Mouse (Mus musculus): ENCODE measurements around the gene Kcnk5. TPM values are rescaled to one million over a fixed set of nuclear protein-coding genes. Genes with fewer than 3 reads are reported as not detected.

Kcnk5 gene
- total RNA-seq, 1 experiment from 2014 or later: 9.0 TPM

Other genes starting within 250 kb of the Kcnk5 start
- gene Gng2, start 204.2 kb downstream of the Kcnk5 start, total RNA-seq (2017): 66.8 and 76.3 TPM in 2 replicates
- 1.7 and 3.8 TPM in 2 replicates for gene Saysd1, start 43.3 kb downstream of the Kcnk5 start, total RNA-seq (2017)
- gene Kcnk16, start 87.4 kb upstream of the Kcnk5 start, total RNA-seq (2017): not detected in 2 replicates
- 9.5 and 12.1 TPM in 2 replicates for gene Nudt13, start 112.9 kb upstream of the Kcnk5 start, total RNA-seq (2017)
- 35.0 and 35.8 TPM in 2 replicates for gene Ecd, start 166.3 kb upstream of the Kcnk5 start, total RNA-seq (2017)
- gene Fam149b, start 166.4 kb upstream of the Kcnk5 start, total RNA-seq (2017): 58.0 and 59.8 TPM in 2 replicates
- gene Dnajc9, start 207.1 kb upstream of the Kcnk5 start, total RNA-seq (2017): 179 and 180 TPM in 2 replicates
- 23.1 and 30.7 TPM in 2 replicates for gene Mrps16, start 211.8 kb upstream of the Kcnk5 start, total RNA-seq (2017)

All from neutrophil, adult 5-6 weeks (primary cell).